Mouse (Mus musculus) bone marrow macrophage, adult 2 months (primary cell): ENCODE results near the gene Washc4.

ENCODE experiments used
- CTCF ChIP-seq: IDR thresholded peaks from 2 replicates; pipeline ENCODE4 v1.5.1; 2012; ENCODE audit warnings: low read depth, mild to moderate bottlenecking, low read length, moderate library complexity
- POLR2A ChIP-seq: IDR thresholded peaks from 2 replicates; pipeline ENCODE4 v1.6.1; 2012; ENCODE audit warnings: mild to moderate bottlenecking, low read depth, low read length, borderline replicate concordance

DNA sequence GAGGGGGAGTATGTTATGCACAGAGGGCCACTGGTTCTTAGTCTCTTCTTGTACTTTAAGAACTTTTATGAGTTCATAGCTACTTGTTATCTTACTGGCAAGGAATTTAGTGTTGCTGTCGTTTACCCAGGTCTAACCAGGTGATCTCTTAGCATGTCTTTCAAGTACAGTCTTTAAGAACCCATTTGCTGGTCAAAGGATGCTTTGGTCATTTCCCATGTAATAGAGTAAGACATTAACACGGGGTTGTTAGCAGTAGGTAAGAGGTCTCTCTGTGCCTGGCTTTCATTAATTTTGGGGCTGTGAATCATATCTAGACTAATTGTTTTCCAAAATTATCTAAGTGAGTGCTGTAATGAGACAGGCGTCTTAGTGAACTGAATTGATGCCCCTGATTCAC is 1.8 kb downstream of the Washc4 start:
- TF ChIP-seq CTCF (no peak), POLR2A (no peak)
